Mouse (Mus musculus) ovary, adult 18-20 months (tissue): Measurements from ENCODE around the gene Dusp27.
"Not testable (repeated sequence)": the region's sequence is repeated elsewhere in the genome, so short reads cannot be mapped to it uniquely, and the experiment has no call there.

Source experiments
- DNase-seq: peaks from one replicate; pipeline ENCODE4 v3.0.0; 2022; ENCODE audit warnings: low spot score, mixed read lengths

Dusp27 gene

GRCm38 (mm10) chr1:166142369-166142768 is 14.6 kb upstream of the Dusp27 start:
- DNase-seq, result no peak

GRCm38 (mm10) chr1:166141868-166142267 is 14.1 kb upstream of the Dusp27 start:
- DNase-seq, result not testable (repeated sequence)

DNA sequence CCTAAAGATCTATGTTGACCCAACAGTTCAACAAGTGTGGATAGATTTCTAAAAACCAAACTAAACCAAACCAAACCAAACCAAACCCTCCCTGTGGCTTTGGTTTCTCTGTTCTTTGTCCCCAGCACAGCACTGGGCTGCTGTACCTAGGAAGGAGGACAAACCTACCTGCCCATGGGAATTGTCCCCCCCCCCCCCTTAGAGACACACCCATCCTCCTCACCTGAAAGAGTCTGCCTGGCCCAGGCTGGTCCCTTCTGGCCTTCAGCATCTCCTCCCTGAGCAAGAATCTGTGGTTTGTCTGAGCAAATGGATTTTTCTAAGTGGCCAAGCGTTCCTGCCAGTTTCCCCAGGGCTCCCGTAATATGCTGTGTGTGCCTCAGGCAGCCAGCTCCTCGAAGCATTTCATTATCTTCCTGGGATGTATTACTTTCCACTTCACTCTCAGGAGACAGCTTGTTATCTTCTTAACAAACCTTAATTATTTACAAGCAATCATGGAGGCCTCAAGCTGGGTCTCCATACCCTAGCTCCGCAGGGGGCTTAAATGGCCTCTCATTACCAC is 12.0 kb upstream of the Dusp27 start:
- no peak for DNase-seq

GRCm38 (mm10) chr1:166139113-166139512 is 11.4 kb upstream of the Dusp27 start:
- no peak for DNase-seq

- DNase-seq, result no peak
Observed at GRCm38 (mm10) chr1:166138136-166138535, 10.4 kb upstream of the Dusp27 start.

GRCm38 (mm10) chr1:166137244-166137938 is 9.7 kb upstream of the Dusp27 start:
- DNase-seq, result no peak

DNA sequence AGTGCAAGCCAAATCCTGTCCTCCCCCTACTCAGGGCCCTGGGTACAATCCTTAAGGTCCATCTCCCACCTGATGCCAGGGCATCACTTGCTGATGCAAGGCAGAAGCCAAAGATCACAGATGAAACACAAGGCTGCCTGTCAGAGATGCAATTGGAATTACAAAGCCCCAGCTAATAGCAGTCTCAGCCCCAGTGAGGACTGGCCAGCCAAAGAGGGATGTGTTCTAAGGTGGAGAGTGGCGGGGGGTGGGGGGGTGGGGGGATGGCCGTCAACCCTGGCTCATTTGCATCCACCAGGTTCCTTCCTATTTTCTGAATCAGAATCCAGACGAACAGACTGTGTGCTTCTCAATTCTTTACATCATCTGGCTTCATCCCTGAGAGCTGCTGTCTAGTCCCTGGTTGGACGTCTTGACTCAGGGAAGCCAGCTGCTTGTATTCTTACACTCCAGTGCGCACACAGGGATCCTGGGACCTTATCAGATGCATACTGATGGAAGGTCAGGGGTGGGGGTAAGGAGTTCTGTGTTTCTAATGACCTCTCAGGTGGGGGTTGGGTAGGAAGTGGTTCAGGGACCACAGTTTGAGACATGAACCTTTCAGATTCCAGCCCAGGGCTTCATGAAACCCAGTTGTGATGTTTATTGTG is 7.5 kb upstream of the Dusp27 start:
- DNase-seq, result no peak

- DNase-seq, result no peak
Observed at GRCm38 (mm10) chr1:166132367-166132766, 4.6 kb upstream of the Dusp27 start.

GRCm38 (mm10) chr1:166130224-166130860 is 2.6 kb upstream of the Dusp27 start, which contains the start of gene Gpa33:
TSS of gene Gpa33 (plus strand) at chr1:166130238.
- no peak for DNase-seq

GRCm38 (mm10) chr1:166128551-166128950 is 829 bp upstream of the Dusp27 start:
- DNase-seq, result no peak

GRCm38 (mm10) chr1:166126795-166127194 is 927 bp downstream of the Dusp27 start:
- DNase-seq, result no peak

- DNase-seq, result no peak
Observed at GRCm38 (mm10) chr1:166126290-166126689, 1.4 kb downstream of the Dusp27 start.

DNA sequence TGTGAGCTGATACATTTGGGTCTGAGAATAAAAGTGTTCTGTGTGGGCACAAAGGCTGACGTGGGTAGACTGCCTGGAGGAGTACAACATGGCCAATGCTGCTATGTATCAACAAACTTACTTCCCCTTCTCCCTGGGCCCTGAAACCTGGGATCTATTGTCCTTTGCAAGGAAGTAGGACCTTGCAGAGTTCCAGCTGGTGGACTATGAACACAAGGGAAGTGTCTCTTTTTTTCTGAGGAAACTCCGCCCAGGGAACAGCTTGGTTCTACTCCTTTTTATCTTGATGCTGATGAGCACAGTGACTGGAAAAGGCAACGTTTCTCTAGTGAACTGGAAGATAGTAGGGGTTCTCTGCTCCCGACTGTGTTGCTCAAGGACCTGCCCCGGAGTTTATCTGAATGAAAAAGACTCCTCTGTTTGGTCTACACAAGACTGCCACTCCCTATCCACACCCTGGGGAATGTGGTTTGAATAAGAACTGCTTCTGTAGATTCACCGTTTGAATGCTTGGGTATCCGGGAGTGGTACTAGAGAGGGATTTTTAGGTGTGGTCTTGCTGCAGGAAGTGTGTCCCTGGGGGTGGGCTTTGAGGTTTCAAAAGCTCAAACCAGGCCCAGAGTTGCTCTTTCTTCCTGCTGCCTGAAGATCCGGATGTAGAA is 2.7 kb downstream of the Dusp27 start:
- no peak for DNase-seq

DNA sequence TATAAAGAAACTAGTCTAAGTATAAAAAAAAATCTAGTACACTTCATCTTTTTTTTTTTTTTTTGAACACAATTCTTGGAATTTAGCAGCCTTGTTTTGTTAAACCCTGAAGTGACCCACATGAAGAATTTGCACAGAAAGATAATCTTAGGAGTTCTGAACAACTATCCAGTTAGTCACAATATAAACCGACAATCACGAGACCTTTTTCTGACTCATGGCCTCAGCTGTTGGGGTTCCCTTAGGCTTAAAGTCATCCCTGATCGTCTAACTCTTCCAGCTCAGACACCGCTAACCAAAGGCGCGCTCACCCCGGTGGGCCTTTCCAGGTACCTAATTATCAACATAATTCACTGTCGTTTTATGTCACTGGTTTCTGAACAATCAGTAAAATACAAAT is 4.0 kb downstream of the Dusp27 start:
- no peak for DNase-seq

- DNase-seq, result no peak
Observed at GRCm38 (mm10) chr1:166123045-166123444, 4.7 kb downstream of the Dusp27 start.

DNA sequence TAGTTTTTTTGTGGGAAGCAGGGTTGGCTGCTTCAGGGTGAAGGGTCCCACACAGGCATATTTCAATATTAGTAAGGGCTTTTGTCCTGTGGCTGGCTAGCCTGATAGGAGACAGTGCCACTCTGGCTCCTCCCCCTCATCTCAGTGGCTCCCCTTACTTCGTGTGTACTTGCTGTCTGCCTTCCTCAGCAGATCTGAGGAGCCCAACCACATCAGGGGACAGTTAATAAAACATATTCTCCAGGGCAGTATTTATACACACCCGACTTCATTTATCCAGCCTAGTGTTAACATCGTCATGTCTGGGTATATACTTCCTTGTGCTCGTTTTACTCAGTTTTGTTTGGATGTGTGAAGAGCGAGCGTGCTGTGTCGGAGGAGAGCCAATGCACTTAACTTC is 5.6 kb downstream of the Dusp27 start:
- DNase-seq, result no peak

- DNase-seq, result peak; percentile 21
Observed at GRCm38 (mm10) chr1:166117866-166118639, 9.7 kb downstream of the Dusp27 start.

DNA sequence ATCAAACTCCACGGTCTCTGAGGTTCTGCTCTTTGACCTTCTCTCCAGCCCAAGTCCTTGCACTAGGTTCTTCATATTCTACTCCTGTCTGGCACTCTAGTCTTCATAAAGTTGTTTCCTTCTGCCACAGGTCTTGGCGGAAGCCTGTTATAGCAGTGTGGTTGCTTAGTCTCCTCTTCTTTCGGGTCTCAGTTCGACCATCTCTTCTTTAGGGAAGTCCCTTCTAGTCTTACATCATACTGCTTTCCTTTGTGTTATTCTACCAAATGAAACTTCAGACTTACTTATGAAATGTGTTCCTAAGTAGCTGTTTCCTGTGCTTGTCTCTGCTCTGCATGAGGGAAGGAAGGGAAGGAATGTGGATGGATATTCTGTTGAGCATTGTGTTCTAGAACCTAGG is 12.0 kb downstream of the Dusp27 start:
- no peak for DNase-seq

DNA sequence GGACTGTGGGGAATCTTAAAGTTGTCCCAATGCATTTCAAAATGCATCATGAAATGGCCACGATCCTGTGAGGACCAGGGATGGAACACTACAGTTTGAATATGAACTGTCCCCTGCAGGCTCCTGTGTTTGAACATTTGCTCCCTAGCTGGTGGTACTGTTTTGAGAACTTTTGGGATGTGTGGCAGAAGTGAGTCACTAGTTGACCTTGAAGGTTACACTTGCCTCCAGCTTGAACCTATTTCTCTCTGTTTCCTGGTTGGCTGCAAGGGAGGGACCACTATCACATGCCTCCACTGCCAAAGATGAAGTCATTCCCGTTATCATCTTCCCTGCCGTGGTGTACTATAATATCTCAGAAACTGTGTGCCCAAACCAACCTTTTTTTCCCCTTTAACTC is 12.7 kb downstream of the Dusp27 start:
- DNase-seq, result peak; percentile 12

GRCm38 (mm10) chr1:166105464-166105863 is 22.3 kb downstream of the Dusp27 start:
- no peak for DNase-seq

- no peak for DNase-seq
Observed at GRCm38 (mm10) chr1:166104858-166105257, 22.9 kb downstream of the Dusp27 start.
